Mouse (Mus musculus) hematopoietic stem cell, adult 5-6 weeks (primary cell): Measurements from ENCODE around the gene Nxf1. TPM values are rescaled to one million over a fixed set of nuclear protein-coding genes. Genes with fewer than 3 reads are reported as not detected.
A peak's percentile ranks its signal among the peaks of the same experiment; 100 is the strongest.

Experiments used
- ATAC-seq, 2 experiments: fragments of 125-278 bp in 1 of 2; replicated peaks in 1 of 2; 2 replicates each; pipeline ENCODE4 v1.8.0; 2016 to 2017; ENCODE audit warnings: inconsistent platforms in 2 of 2, mild to moderate bottlenecking in 2 of 2, moderate number of reproducible peaks in 2 of 2, low read depth in 1 of 2, moderate TSS enrichment in 1 of 2; ENCODE audit not compliant: low FRiP score in 2 of 2, poor library complexity in 2 of 2, severe bottlenecking in 2 of 2, insufficient read depth in 1 of 2, low TSS enrichment in 1 of 2
- total RNA-seq: library from RNA; stranded (forward); fragments of 172-1452, 232-1000 nt; gene quantifications from 2 replicates; pipeline ENCODE4 v1.2.3, GENCODE M21; 2017

The Nxf1 gene
- total RNA-seq, 1 experiment from 2014 or later: 104 TPM

DNA sequence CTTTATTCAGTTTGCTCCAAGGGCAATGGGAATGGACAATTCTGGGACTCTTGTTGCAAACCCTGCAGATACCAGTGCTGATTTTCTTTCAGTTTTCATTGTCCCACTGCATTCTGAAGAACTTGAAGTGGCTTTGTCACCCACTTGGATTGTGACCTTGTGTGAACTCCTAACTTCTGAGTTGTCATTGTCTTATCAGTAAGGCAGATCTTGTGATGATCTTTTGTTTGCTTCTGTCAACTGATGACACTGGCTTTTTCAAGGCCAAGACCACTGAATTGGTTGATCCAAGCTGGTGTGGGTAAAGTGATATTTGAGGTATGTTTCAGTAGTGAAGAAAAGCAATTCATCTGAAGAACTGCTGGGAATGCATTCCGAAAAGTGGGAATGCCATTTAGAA is 11.5 kb upstream of the Nxf1 start:
- ATAC-seq: no peak

DNA sequence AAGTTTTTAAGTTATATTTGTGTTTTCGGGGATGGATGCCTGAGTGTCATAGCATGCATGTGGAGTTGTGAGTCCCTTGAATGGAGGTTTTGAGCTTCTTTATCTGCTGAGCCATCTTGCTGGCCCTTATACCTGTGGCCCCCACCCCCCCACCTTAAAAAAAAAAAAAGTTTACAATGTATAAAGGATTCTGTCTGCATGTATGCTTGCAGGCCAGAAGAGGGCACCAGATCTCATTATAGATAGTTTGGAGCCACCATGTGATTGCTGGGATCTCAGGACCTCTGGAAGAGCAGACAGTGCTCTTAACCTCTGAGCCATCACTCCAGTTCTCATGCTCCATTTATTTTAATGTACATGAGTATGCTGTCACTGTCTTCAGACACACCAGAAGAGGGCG is 9.5 kb upstream of the Nxf1 start:
- ATAC-seq: no peak

DNA sequence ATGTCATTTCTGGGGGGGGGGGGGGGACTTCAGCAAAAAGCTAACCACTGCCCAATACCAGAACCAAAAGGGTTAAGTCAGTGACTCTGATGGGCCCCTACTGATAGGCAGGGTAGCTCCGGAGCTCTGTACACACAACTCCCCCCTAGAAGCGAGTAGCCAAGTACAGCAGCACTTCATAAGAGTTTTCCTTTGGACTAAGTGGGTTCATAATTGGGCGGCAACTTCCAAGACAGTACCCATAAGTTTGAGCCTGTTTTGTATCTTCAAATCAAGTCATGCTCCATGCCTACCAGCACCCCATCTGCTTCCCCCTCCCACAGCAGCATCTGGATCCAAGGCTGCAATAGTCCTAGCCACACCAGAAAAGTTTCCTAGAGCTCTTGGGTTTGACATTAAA is 1.2 kb upstream of the Nxf1 start:
- no peak for ATAC-seq

DNA sequence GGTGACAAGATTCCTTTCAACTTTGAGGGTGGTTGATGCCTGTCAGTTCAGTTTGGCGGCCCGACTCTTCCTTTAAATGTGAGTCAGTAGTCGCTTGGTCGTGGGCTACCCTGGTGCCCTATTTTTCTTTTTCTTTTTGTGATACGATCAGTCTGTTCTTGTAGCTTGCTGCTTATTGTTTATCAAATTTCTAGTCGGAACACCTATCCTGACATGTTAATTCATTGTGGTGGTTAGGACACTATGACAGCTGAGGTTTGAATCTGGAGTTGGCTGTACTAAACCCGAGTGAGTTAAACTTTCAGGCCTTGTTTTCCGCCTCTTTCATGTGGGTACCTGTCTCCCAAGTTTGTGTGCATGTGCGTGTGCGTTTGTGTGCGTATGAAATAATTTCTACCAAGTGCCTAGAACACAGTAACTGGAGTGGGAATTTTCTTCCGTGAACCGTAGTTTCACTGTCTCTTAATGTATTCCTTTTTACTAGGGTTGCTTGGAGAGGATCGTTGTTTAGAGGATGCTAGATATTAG is 662 bp downstream of the Nxf1 start:
- no peak for ATAC-seq

- ATAC-seq: no peak
These were observed 2.0 kb downstream of the Nxf1 start for GRCm38 (mm10) chr19:8758899-8759298.

GRCm38 (mm10) chr19:8760757-8761156 is 3.9 kb downstream of the Nxf1 start:
- ATAC-seq: no peak

DNA sequence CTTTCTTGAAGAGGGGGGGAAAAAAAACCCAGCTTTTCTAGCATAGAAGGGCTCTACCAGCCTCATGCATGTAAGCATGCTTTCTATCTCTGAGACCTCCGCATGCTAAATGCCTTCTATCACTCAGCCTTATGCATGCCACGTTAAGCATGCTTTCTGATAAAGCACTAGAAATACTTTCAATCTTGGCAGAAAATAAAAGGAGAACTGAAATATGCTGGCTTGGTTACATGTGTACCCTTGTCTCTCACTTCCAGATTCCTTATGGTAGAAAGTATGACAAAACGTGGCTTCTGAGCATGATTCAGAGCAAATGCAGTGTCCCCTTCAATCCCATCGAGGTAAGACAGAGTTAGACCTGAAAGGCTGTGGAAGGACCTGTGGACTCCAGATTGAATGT is 6.4 kb downstream of the Nxf1 start:
- ATAC-seq: no peak

DNA sequence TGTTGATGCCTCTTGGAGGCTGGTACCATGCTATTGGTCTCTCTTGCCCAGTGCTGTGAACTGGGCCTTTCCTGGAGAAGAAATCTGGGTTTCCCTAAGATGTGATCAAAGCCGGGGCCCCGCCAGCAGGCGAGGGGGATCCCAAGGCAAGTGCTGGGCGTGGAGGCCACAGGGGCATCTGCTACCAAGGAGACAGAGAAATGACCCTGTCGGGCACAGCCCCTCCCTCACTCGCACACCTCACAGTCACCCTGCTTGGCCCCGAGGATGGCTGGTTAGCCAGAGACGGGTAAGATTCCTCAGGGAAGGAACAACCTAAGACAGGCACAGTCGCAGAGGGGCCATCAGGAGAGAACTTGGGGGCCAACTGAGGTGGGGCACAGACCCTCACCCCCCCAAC is 8.7 kb downstream of the Nxf1 start:
- ATAC-seq: no peak

DNA sequence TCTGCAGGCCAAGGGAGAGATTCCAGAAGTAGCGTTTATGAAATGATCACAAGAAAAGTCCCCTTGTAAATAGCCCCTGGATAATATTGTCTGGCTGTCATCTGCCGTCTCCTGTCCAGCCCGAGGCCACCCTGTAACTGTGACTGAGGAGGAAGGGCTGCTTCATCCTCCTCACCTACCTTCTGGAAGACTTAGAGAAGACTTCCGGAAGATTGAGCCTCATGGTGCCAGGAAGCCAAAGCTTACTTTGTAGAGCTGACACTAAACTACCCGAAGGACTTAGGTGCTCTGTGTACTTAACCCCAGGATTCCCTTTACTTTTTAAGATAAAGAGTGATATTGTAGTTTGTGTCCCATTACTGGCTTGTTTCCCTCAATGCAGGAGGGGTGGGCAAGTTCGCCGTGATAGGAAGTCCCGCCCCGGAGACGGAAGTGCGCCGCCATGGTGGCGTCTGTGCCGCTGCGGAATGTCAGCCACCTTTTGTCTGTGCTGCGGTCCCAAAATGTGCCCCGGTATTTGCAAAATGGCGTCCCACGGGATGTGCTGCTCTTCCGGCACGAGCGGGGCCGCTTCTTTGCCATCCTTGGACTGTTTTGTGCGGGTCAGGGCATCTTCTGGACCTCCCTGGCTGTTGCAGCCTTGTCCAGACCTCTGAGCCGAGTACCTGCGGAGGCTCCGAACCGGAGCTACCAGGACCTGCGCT is 13.8 kb downstream of the Nxf1 start, which contains the start of gene Tmem223:
Tmem223 (plus strand) TSS at position 430 of the 704 bp plus-strand sequence.
- peak; percentile 55 to 70 for ATAC-seq

GRCm38 (mm10) chr19:8772996-8773395 is 16.1 kb downstream of the Nxf1 start:
- no peak for ATAC-seq

DNA sequence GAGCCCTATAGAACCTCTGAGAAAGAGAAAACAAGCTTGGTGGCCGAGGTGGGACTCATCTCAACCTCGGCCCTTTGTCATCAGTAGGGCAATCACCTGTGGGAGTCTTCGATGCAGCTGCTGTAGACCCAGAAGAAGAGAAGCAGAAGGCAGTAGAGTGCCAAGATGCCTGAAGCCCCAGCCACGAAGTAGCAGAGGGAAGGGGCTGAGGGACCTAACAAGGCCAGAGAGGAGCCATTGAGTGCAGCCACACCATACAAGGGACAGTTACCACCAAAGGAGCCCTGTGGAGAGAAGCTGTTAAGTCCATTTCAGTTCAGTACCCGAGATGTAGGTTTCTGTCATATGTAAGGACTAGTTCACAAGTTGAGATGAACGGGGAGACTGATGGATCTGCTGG is 16.5 kb downstream of the Nxf1 start:
- no peak for ATAC-seq

GRCm38 (mm10) chr19:8774086-8774835 is 17.4 kb downstream of the Nxf1 start, which contains the start of gene Tmem179b:
TSS of gene Tmem179b (minus strand) at chr19:8774467.
- peak; percentile 78 to 94 for ATAC-seq

DNA sequence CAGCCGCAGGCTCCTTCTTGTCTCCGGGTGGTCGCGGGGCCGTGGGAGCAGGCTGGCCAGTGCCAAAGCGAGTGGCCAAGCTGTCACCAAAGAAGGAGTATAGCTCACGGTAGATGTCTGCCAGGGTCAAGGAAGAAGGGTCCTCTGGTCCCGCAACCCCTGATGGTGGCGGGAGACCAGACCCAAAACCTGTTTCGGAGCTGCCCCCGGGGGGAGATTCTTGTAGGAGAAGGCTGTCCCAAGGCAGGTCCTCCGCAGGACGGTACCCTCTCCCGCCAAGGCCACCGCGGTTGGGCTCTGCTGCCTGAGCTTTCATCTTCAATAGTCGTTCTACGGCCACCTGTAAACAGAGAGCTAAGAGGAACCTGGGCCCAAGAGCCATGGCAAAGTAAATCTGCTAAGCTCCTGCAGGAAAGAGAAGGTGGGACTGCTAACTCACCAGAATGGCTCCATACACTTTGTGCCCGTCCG is 18.1 kb downstream of the Nxf1 start:
- no peak for ATAC-seq

GRCm38 (mm10) chr19:8786008-8786781 is 29.3 kb downstream of the Nxf1 start, which contains the start of gene Taf6l:
TSS of gene Taf6l (minus strand) at chr19:8786417.
- peak; percentile 98 to 99 for ATAC-seq

- ATAC-seq: no peak
These were observed 31.6 kb downstream of the Nxf1 start for GRCm38 (mm10) chr19:8788521-8788920.

GRCm38 (mm10) chr19:8789171-8789570 is 32.3 kb downstream of the Nxf1 start:
- ATAC-seq: no peak

GRCm38 (mm10) chr19:8790171-8790570 is 33.3 kb downstream of the Nxf1 start:
- no peak for ATAC-seq
